Mouse (Mus musculus) liver, postnatal 0 days (tissue): ENCODE measurements around the gene Prss28.

Source experiments
- CTCF ChIP-seq: sonication (generic); IDR thresholded peaks from 2 replicates; pipeline ENCODE4 v1.5.1; 2016; ENCODE audit warnings: antibody characterized with exemption, low read depth
- EP300 ChIP-seq: IDR thresholded peaks from 2 replicates; pipeline ENCODE4 v1.6.1; 2016; ENCODE audit warnings: antibody characterized with exemption, low read depth, mild to moderate bottlenecking

DNA sequence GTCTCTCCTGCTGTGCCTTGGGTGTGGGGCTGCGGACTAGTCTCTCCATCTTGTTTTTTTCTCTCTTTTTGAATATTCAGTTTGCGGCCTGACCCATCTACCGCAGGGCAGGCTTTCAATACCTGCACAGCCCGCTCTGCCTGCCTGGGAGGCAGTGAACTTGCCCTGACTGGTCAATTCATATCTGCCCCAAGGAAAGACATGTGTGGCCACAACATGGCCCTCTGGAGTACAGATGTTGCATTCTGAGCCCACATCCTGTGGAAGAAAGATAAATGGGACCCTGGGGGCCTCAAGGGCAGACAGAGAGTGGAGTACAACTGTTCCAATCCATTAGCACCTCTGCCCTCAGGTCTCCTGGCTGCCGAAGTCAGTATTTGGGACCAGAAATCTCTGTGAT, 10.4 kb upstream of the Prss28 start, which contains the start of gene Prss34:
- TF ChIP-seq EP300 (no peak), CTCF (no peak)
